Mouse (Mus musculus) spleen, postnatal 14 days (tissue): ENCODE results near the gene Gm12184.
A peak's percentile ranks its signal among the peaks of the same experiment; 100 is the strongest.
"Not testable (repeated sequence)": the region's sequence is repeated elsewhere in the genome, so short reads cannot be mapped to it uniquely, and the experiment has no call there.

ENCODE experiments used
- DNase-seq, 2 experiments: peaks; one replicate each; pipeline ENCODE4 v3.0.0; 2021 to 2022; ENCODE audit warnings: low spot score in 2 of 2

Gm12184 gene

GRCm38 (mm10) chr11:48825979-48826751, at the start of gene Gm12184, which contains the start of gene Trim7:
TSS of gene Gm12184 (minus strand) at chr11:48826655.
TSS of gene Trim7 (plus strand) at chr11:48826140.
- not testable (repeated sequence) for DNase-seq

- DNase-seq = not testable (repeated sequence)
These were observed 48.9 kb upstream of the Gm12184 start for GRCm38 (mm10) chr11:48875343-48875837.

GRCm38 (mm10) chr11:48874465-48874864, 48.0 kb upstream of the Gm12184 start:
- peak in 1 of 2 experiments; percentile 55 for DNase-seq

DNA sequence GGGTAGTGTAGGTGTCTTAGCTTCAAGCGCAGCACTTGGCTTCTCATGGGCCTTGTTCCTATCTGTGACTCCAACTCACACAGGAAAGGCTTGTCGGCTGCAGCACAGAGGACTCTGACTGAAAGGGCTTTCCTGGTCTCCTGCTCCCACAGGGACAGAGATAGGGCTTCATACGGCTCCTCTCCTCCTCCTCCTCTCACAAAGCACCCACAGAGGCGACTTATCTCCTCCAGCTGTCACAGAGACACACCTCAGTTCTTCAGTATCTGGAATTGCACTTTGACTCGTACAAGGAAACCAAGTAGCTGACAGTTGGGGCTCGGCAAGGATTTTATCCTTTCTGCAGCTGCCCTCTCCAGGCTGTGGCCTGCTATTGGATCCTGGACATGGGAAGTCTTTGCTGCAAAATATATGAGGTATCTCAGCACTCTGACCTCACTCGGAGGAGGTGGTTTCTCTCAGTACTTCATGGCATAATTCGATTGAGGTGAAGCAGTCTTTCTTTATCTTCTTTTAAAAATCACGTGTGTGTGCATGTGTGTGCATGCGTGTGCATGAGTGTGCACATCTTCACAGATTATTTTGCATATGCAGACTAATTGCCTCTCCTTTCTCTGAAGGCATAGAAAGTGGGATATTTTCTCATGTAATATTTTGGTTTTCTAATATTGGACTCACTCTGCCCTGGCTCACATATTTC, 47.3 kb upstream of the Gm12184 start:
- no peak for DNase-seq

- no peak for DNase-seq
These were observed 46.3 kb upstream of the Gm12184 start for GRCm38 (mm10) chr11:48872695-48873300.

- DNase-seq = peak in 1 of 2 experiments; percentile 19
These were observed 45.5 kb upstream of the Gm12184 start for GRCm38 (mm10) chr11:48871817-48872541.

- DNase-seq = peak; percentile 55 to 65
These were observed 44.8 kb upstream of the Gm12184 start, which contains the start of gene Irgm1 for GRCm38 (mm10) chr11:48871201-48871772. TSS of gene Irgm1 (minus strand) at chr11:48871683.

DNA sequence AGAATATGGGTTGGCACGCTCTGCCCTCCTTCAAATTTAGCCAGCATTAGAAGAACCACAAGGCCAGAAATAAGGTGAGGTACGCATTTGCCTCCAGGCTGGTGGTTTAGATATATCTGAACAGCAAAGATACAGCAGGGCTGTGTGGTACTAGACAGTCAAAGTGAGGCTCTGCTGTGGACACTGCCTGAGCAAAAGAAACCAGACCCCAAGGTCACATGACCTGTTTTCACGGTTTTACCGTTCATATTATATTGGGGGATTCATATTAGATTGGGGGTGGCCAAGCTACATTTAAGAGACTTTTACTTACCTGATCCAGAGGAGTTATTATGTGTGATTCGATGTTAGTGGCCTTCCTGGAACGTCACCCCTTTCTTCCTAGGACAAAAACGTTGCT, 44.3 kb upstream of the Gm12184 start:
- no peak for DNase-seq

DNA sequence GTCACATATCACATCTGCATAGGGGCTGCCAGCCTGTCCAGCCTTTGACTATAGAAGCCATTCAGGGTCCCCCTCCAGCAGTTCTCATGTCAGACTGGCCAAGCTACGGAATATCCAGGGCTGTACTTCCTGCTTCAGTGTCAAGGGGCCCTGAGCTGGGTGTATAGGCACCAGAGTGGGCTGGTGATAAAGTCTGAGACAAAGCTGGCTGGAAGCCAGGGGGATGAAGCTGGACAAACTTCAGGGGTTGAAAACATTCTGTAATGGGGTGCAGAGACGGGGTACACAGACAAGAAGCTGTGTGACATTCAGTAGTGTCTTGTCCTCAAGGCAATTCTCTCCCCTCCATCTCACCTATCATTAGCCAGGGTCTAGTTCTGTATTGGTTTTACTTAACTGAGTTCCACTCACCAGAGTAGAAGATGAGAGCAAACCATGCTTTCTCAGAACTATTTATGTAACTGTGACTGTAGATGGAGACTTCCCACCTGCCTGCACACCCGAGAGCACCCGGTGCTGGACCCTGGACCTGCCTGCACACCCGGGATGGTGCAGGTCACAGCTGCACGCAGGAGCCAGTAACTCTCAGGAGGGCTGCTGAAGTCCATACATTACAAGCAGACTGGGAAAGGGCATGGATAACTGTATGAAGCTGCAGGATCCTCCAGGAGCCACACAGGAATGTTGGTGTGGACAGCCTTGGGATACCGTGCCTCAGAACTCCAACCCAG, 43.1 kb upstream of the Gm12184 start:
- DNase-seq = no peak

DNA sequence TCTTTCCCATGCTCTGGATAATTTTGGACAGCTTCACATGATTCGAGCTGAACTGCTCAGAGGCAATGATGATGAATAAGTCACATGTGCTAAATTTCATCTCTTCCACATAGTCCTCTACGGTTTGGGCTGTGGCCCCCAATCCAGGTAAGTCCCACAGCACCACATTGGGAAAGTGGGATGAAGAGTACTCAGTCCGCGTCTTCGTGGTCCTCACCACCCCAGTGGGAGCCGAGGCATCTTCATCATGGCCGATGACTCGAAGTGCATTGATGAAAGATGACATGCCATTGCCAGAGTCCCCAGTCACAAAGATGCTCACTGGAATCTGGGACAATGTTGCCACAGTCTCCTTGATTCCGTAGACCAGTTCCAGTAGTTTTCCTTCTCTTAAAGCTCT, 40.0 kb upstream of the Gm12184 start:
- no peak for DNase-seq

DNA sequence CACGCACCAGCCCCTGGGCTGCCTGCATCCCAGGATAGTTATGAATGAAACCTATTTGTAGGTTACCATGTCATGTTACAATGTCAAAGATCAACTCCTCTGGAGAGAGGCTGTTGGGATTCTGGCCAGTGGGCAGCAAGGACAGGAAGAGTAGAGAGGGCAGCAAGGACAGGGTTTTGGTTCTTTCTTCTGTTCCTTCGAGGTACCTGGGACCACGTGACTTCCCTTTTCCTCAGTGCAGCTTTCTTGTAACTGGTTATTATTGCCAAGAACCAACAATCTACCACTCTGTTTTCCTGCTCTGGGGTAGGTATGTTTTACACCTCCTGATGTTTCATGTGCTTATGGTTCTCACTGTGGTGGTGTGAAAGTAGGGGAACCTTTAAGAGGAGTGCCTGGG, 37.4 kb upstream of the Gm12184 start:
- no peak for DNase-seq

GRCm38 (mm10) chr11:48862784-48863319, 36.4 kb upstream of the Gm12184 start:
- DNase-seq = no peak

DNA sequence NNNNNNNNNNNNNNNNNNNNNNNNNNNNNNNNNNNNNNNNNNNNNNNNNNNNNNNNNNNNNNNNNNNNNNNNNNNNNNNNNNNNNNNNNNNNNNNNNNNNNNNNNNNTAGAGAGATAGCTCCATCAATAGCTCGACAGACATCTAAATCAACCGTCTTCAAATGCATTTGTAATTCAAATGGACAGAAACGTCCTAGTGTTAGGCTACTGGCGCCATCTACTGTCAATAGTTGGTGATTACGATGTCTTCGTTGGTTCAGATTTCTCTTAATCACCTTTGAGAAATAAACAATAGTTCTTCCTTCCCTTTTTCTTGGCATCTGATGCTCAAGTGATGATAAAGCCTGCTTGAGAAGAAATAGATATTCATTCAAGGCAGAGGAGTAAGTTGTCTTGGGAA, 32.6 kb upstream of the Gm12184 start:
- peak in 1 of 2 experiments; percentile 53 for DNase-seq

DNA sequence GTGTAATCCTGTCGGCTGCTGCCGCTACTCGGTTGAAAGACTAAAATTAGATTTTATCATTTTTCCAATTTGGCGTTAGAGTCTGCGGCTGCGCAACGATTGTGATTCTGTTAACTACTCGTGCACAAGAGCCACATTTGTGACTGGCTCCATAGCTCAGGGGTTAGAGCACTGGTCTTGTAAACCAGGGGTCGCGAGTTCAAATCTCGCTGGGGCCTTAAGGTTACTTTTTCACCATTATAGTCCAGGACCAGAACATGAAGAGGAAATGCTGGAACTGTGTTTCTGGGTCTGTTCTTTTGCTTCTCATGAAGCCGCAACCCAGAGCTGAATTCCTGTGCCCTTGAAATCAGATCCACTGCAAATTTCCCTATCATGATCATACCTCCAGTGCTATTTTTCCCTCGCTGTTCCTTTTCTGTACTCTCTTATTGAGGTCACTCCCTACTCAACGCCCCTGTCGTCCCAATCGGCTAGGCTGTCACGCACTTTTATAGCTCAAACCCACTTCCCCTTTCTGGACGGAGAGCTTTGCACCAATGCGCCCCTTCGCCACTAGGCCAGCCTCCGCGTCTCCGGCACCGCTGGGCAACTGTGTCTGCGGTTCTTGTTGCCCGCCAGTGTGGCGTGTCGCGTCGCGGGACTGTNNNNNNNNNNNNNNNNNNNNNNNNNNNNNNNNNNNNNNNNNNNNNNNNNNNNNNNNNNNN, 27.2 kb upstream of the Gm12184 start:
- DNase-seq = peak; percentile 72 to 77

DNA sequence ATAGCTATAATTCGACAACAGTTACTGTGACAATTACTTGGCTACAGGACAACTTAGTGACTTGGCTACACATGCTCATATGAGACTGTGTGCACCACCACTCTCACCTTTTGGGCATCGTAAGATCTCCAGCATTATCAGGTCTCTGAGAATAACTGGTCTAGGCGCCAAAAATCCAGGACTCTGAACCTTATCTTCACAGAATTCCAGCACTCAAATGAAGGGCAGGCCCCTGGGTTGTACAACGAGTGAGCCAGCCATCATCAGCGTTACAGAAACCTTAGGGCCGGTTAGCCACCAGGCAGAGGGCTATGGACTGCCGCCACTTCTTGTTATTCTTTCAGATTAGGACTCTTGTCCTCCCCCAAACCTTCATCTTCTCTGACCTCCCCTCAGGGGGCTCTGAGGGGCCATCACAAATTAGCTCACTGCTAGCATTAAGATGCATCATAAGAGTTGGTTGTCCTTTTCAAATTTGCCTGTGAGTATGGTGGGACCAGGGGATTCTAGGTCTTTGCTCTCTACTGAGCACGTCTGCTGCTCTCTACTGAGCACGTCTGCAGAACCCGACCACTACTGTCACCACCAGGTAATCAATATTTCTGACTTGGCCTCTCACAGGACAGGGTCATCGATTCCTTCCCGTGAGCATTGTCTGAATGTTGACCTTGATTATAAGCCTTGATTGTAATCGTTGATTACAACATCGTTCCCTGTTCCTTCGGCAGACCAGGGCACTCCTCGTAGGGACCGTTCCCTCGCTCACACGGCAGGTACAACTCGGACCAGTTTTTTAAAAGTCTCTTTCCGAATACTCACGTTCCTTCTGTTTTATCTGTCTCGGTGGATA, 26.4 kb upstream of the Gm12184 start:
- no peak for DNase-seq

DNA sequence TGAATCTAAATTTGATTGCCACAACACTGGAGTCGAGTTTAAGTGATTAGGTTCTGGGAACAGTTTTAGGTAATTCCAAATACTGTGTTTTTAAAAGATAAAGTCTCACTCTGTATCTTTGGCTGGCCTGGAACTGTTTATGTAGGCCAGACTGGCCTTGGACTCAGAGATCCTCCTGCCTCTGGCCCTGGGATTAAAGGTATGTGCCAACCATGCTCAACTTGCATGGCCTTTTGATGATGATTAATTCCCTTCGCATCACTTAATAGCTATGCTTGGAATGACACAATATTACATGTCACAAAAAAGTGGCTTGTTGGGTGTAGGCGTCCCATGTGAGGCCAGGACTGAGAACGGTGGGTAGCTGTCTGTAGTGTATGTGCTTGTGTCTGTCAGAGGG, 25.7 kb upstream of the Gm12184 start:
- DNase-seq = no peak

GRCm38 (mm10) chr11:48851270-48851995, 25.0 kb upstream of the Gm12184 start:
- no peak for DNase-seq

DNA sequence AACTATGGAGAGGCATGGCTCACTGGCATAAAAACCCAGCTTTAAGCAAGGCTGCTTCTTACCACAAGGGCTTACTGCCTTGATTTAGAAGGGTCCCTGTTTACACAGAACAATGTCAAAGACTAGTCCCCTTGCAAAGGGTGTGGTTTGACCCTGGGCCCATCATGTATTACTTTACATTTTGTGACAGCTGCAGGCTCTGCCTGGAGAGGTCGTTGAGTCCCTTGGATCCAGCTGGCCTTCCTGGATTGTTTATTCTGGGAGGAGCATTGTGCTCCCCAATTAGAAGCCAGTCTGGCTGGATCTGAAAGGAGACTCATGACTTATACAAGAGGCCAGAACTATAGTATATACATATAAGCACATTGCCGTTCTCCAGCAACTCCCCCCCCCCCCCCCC, 23.8 kb upstream of the Gm12184 start:
- DNase-seq = no peak
